Mouse (Mus musculus): Measurements from ENCODE around the gene Nipal3. TPM values are rescaled to one million over a fixed set of nuclear protein-coding genes. Genes with fewer than 3 reads are reported as not detected.

The Nipal3 gene
- total and polyA plus RNA-seq, 3 experiments = 3.5 to 10.4 TPM; not detected in 1

DNA sequence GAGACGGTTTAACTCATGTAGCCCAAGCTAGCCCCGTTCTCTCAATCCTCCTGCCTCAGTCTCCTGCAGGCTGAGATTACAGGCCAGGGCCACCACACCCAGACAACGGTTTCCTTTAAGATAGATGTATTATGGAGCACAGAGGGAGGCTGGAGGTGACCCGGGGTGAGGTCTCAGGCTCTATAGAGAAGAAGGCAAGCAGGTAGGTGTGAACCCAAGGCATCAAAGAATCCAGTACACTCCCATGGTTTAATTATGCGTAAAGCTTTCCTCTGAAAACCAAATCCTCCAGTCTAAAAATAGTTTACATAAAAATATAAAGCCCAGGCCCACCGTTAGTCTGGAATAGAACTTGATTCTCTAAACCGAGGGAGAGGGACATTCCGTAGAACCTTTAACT, 81.3 kb downstream of the Nipal3 start:
- Histone ChIP-seq H3K36me3 (ENCODE audit: control insufficient read depth in 1 of 2, insufficient read depth in 2 of 2, low read length in 2 of 2) (peaks cover 0 to 15% of the 10 kb centered on the region in 2 experiments; a peak in 2 of 4 replicates), H3K4me1 (ENCODE audit: control insufficient read depth in 1 of 2, insufficient read depth in 2 of 2, low read length in 2 of 2) (peaks cover 9 to 27% of the 10 kb centered on the region in 2 experiments)

GRCm38 (mm10) chr4:135411633-135412032, 83.2 kb downstream of the Nipal3 start:
- DNase-seq (ENCODE audit: low read depth, low spot score) = peak; percentile 83
- TF ChIP-seq KAT2A (conservative IDR thresholded peaks at IDR 0.05; ENCODE audit: low read depth, low read length) (no peak), MEF2A (IDR thresholded peaks at IDR 0.05; ENCODE audit: extremely low read depth, insufficient replicate concordance, low read depth, low read length, poor library complexity, severe bottlenecking) (no peak), RAD21 (IDR thresholded peaks at IDR 0.05; ENCODE audit: low read depth, low read length) (peak; percentile 90), TAL1 (IDR thresholded peaks at IDR 0.05; ENCODE audit: low read length) (no peak), E2F4 (IDR thresholded peaks at IDR 0.05; ENCODE audit: borderline replicate concordance, low read depth, low read length) (no peak), UBTF (IDR thresholded peaks at IDR 0.05; ENCODE audit: borderline replicate concordance, insufficient read depth, low read depth, low read length) (no peak), ZKSCAN1 (IDR thresholded peaks at IDR 0.05; ENCODE audit: low read depth, low read length) (no peak), USF1 (IDR thresholded peaks at IDR 0.05; ENCODE audit: low read depth, low read length) (no peak), POLR2AphosphoS2 (IDR thresholded peaks at IDR 0.05; ENCODE audit: low read length) (no peak), MYB (IDR thresholded peaks at IDR 0.05; ENCODE audit: low read depth, low read length) (no peak), CHD1 (IDR thresholded peaks at IDR 0.05; ENCODE audit: low read depth, low read length) (no peak), MAZ (IDR thresholded peaks at IDR 0.05; ENCODE audit: low read depth, low read length) (no peak), MAFK (IDR thresholded peaks at IDR 0.05; ENCODE audit: borderline replicate concordance, low read depth, low read length) (no peak), NELFE (IDR thresholded peaks at IDR 0.05; ENCODE audit: low read depth, low read length) (no peak), HCFC1 (IDR thresholded peaks at IDR 0.05; ENCODE audit: low read depth, low read length) (no peak), CHD2 (IDR thresholded peaks at IDR 0.05; ENCODE audit: low read length) (no peak), RCOR1 (IDR thresholded peaks at IDR 0.05; ENCODE audit: low read depth, low read length) (no peak), CTCF (IDR thresholded peaks at IDR 0.05 in 2 of 3, conservative IDR thresholded peaks at IDR 0.05 in 1 of 3; ENCODE audit: control insufficient read depth in 1 of 3, insufficient read depth in 1 of 3, low read depth in 2 of 3, low read length in 3 of 3, poor library complexity in 1 of 3, severe bottlenecking in 1 of 3) (peak; percentile 95 to 98 (median 97)), ELF1 (IDR thresholded peaks at IDR 0.05; ENCODE audit: low read depth, low read length) (no peak), EP300 (IDR thresholded peaks at IDR 0.05; ENCODE audit: low read depth in 1 of 2, low read length in 2 of 2) (no peak), USF2 (IDR thresholded peaks at IDR 0.05; ENCODE audit: borderline replicate concordance in 1 of 2, insufficient read depth in 1 of 2, low read depth in 1 of 2, low read length in 2 of 2) (no peak), MYC (IDR thresholded peaks at IDR 0.05; ENCODE audit: low read depth, low read length) (no peak), NRF1 (IDR thresholded peaks at IDR 0.05; ENCODE audit: insufficient read depth, low read depth, low read length, poor library complexity, severe bottlenecking) (no peak), SMC3 (IDR thresholded peaks at IDR 0.05; ENCODE audit: low read depth, low read length) (peak; percentile 90), ZC3H11A (IDR thresholded peaks at IDR 0.05; ENCODE audit: low read depth, low read length) (peak; percentile 74)

More for the DNA sequence above, 81.3 kb downstream of the Nipal3 start:
- Histone ChIP-seq H3K79me2 (ENCODE audit: control insufficient read depth, insufficient read depth, low read length, poor library complexity) (no peaks in the 10 kb centered on the region), H3K4me3 (ENCODE audit: control insufficient read depth in 1 of 2, insufficient read depth in 1 of 2, low read depth in 2 of 2, low read length in 2 of 2) (no peak overlapping the region), H3K27ac (ENCODE audit: control insufficient read depth, low read depth, low read length) (no peak overlapping the region), H3K9me3 (replicated peaks; ENCODE audit: insufficient read depth, low read length) (no peaks in the 10 kb centered on the region), H3K27me3 (ENCODE audit: control insufficient read depth in 1 of 2, insufficient read depth in 2 of 2, low read length in 2 of 2) (no peaks in the 10 kb centered on the region), H3K9ac (ENCODE audit: control insufficient read depth, low read depth, low read length, poor library complexity, severe bottlenecking) (no peak overlapping the region)
- DNase-seq (ENCODE audit: low read depth, low spot score) = no peak
- TF ChIP-seq ZC3H11A (IDR thresholded peaks at IDR 0.05; ENCODE audit: low read depth, low read length) (no peak), RAD21 (IDR thresholded peaks at IDR 0.05; ENCODE audit: low read depth, low read length) (no peak), USF1 (IDR thresholded peaks at IDR 0.05; ENCODE audit: low read depth, low read length) (no peak), MYC (IDR thresholded peaks at IDR 0.05; ENCODE audit: low read depth, low read length) (no peak), CHD1 (IDR thresholded peaks at IDR 0.05; ENCODE audit: low read depth, low read length) (no peak), POLR2A (IDR thresholded peaks at IDR 0.05; ENCODE audit: control insufficient read depth in 1 of 2, insufficient read depth in 1 of 2, low read depth in 1 of 2, low read length in 2 of 2, poor library complexity in 1 of 2) (no peak), CHD2 (IDR thresholded peaks at IDR 0.05; ENCODE audit: low read length) (no peak), HCFC1 (IDR thresholded peaks at IDR 0.05; ENCODE audit: low read depth, low read length) (no peak), GABPA (IDR thresholded peaks at IDR 0.05; ENCODE audit: low read depth, low read length) (no peak), TBP (IDR thresholded peaks at IDR 0.05; ENCODE audit: low read depth, low read length) (no peak), MAFK (IDR thresholded peaks at IDR 0.05; ENCODE audit: borderline replicate concordance, low read depth, low read length) (no peak), MAX (IDR thresholded peaks at IDR 0.05; ENCODE audit: low read length) (no peak), ETS1 (IDR thresholded peaks at IDR 0.05; ENCODE audit: low read depth, low read length) (no peak), POLR2AphosphoS2 (IDR thresholded peaks at IDR 0.05; ENCODE audit: low read length) (no peak), POLR2AphosphoS5 (IDR thresholded peaks at IDR 0.05; ENCODE audit: borderline replicate concordance, low read depth, low read length) (no peak), NRF1 (IDR thresholded peaks at IDR 0.05; ENCODE audit: insufficient read depth, low read depth, low read length, poor library complexity, severe bottlenecking) (no peak), KAT2A (conservative IDR thresholded peaks at IDR 0.05; ENCODE audit: low read depth, low read length) (no peak), E2F4 (IDR thresholded peaks at IDR 0.05; ENCODE audit: borderline replicate concordance, low read depth, low read length) (no peak)

More at GRCm38 (mm10) chr4:135411633-135412032, 83.2 kb downstream of the Nipal3 start:
- H3K36me3 ChIP-seq (ENCODE audit: control insufficient read depth in 1 of 2, insufficient read depth in 2 of 2, low read length in 2 of 2) = peaks cover 0 to 11% of the 10 kb centered on the region in 2 experiments; a peak in 2 of 4 replicates
- no peaks in the 10 kb centered on the region for H3K9me3 ChIP-seq (replicated peaks; ENCODE audit: insufficient read depth, low read length)
- H3K9ac ChIP-seq (ENCODE audit: control insufficient read depth, low read depth, low read length, poor library complexity, severe bottlenecking) = no peak overlapping the region
- no peak overlapping the region for H3K27ac ChIP-seq (ENCODE audit: control insufficient read depth, low read depth, low read length)
- H3K4me3 ChIP-seq (ENCODE audit: control insufficient read depth in 1 of 2, insufficient read depth in 1 of 2, low read depth in 2 of 2, low read length in 2 of 2) = no peak overlapping the region
- H3K27me3 ChIP-seq (ENCODE audit: control insufficient read depth in 1 of 2, insufficient read depth in 2 of 2, low read length in 2 of 2) = no peaks in the 10 kb centered on the region
- peaks cover 9 to 13% of the 10 kb centered on the region in 2 experiments for H3K4me1 ChIP-seq (ENCODE audit: control insufficient read depth in 1 of 2, insufficient read depth in 2 of 2, low read length in 2 of 2)
- no peaks in the 10 kb centered on the region for H3K79me2 ChIP-seq (ENCODE audit: control insufficient read depth, insufficient read depth, low read length, poor library complexity)
